Mouse (Mus musculus): Measurements from ENCODE around the gene Dscaml1. TPM values are rescaled to one million over a fixed set of nuclear protein-coding genes. Genes with fewer than 3 reads are reported as not detected.

Gene Dscaml1
- polyA plus RNA-seq, 1 experiment, result 0.47 TPM

DNA sequence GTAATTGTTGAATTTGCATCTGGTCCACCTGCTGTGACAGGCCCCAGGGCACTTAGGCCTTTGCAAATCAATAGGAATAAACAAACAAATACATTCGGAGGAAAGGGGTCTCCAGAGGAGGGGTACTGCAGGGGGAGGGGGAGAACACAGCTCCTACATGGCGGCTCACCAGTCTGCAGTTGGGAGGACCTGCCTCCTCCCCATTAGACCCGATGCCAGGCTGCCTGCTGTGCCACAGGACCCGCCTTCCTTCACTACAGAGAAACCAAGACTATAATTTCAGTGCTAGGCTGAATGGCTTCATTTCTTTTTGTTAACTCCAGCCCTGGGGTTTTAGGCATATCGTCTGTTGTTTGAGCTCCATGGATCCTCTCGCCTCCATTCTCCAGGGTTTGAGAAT lies 123.8 kb downstream of the Dscaml1 start:
- no peak for DNase-seq (ENCODE audit: low read depth, low spot score)
- 66% methylated on average over 6 of the region's 6 CpGs for WGBS

- 72% methylated on average over 4 of the region's 4 CpGs for WGBS
Observed at GRCm38 (mm10) chr9:45550662-45551061, 124.2 kb downstream of the Dscaml1 start.

DNA sequence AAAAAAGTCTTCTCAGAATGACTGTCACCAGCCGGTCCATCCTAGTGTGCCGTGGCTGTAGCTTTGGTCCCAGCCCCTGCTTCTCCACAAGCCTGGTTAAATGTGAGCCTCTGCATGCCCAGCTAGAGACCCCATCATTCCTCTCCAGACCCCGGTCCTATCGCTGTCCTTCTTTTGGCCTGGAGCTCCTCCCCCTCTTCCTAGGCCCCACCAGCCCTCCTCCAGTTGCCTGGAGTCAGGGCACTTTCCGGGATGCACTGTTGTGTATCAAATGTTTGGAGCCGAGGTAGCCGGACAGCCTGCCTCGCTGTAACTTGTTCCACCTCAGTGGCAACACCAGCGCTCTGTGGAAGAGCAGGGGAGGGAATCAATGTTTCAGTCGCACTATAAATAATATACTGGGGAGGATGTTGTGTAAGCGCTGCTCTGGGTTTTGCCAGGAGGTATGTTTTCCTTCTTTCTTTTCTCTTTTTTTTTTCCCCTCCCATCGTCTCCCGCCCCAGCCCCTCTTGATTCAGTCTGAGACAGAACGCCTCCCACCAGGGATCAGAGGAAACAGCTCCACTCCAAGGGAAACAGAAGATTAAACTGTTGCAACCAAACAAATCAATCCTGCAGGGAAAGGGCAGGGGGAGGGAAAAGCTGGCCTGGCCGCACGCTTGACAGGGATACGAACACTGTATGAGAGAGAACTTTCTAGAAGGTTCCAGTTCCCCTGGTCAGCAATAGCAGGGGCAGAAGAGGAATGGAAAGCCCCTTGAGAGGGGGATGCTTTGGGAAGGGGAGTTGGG lies 128.8 kb downstream of the Dscaml1 start:
- 36% methylated on average over 17 of the region's 17 CpGs for WGBS
- no peak for DNase-seq (ENCODE audit: low read depth, low spot score)

More at GRCm38 (mm10) chr9:45550662-45551061, 124.2 kb downstream of the Dscaml1 start:
- DNase-seq (ENCODE audit: low read depth, low spot score), result no peak

- no peak for DNase-seq (ENCODE audit: low read depth, low spot score)
- WGBS, result 89% methylated on average over 3 of the region's 3 CpGs
Observed at GRCm38 (mm10) chr9:45556882-45557281, 130.5 kb downstream of the Dscaml1 start.

DNA sequence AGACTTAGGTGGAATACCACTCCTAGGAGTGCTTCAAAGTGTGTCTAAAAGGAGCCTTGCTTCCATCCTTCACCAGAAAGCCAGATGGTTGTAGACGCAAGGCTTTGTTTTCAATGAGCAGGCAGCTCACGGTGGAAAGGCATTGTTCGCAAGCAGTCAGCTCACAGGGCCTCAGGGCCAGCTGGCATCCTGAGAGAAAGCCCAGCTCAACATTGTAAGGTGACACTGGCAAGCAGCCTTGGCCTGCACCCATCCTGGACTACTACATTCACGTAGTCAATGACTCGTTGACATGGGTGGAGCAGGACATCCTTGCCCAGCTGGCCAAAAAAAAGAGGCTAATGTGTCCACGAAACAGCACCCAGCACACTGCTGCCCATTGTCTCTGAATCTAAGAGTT lies 134.6 kb downstream of the Dscaml1 start:
- 63% methylated on average over 6 of the region's 6 CpGs for WGBS
- DNase-seq (ENCODE audit: low read depth, low spot score), result no peak

DNA sequence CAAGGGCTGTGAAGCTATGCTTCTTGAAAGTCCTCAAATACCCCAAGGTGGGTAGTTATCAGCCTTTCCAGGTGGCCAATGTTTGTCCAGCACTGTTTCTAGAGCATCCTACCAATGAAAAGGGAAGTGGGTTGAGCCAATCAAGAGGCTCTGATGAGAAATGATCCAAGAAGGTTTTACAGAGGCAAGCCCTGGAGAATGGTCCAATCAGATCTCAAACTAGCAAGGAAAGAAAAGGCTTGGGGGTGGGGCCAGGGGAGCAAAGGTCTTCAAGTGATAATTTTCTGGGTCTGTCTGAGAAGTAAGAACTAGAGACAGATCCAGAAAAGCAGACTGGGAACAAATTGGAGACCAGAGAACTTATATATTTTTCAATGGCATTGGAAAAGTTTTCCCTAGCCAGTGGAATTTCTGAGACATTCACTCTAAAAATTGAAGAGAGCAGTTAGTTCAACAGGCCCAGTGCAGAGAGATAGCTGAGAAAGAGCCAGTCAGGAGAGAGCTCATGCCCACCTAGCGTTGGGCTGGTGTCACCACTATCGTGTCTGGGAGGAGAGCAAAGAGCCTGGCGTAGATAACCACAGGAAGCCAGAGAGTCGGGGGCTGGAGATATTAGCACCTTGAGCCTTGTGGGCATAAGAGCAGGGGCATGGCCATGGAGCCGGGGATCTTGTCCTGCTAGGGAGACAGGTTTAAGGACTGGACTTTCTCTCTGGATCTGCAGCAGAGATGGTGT lies 140.6 kb downstream of the Dscaml1 start:
- no peak for DNase-seq (ENCODE audit: low read depth, low spot score)
- 73% methylated on average over 5 of the region's 5 CpGs for WGBS

GRCm38 (mm10) chr9:45569680-45570079 lies 143.3 kb downstream of the Dscaml1 start:
- DNase-seq (ENCODE audit: low read depth, low spot score), result no peak
- WGBS, result 54% methylated on average over 3 of the region's 3 CpGs

DNA sequence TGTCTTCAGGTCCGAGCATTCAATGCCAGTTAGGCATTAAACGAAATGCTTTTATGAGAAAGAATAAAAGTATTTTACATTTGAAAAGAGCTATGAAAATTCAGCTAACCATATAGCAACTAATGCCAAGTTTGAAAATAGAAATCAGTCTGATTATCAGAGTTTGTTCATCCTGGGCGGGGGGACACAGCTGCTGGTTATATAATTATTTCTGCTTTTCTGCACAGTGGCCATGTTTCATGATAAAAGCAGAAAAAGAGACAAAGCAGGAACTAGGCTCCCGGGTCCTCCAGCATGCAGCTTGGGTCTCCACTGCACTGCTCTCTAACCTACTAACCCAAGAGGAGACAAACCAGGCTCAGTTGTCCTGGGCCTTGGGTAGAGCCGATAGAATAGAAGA lies 143.9 kb downstream of the Dscaml1 start:
- no peak for DNase-seq (ENCODE audit: low read depth, low spot score)
- 81% methylated on average over 5 of the region's 5 CpGs for WGBS

DNA sequence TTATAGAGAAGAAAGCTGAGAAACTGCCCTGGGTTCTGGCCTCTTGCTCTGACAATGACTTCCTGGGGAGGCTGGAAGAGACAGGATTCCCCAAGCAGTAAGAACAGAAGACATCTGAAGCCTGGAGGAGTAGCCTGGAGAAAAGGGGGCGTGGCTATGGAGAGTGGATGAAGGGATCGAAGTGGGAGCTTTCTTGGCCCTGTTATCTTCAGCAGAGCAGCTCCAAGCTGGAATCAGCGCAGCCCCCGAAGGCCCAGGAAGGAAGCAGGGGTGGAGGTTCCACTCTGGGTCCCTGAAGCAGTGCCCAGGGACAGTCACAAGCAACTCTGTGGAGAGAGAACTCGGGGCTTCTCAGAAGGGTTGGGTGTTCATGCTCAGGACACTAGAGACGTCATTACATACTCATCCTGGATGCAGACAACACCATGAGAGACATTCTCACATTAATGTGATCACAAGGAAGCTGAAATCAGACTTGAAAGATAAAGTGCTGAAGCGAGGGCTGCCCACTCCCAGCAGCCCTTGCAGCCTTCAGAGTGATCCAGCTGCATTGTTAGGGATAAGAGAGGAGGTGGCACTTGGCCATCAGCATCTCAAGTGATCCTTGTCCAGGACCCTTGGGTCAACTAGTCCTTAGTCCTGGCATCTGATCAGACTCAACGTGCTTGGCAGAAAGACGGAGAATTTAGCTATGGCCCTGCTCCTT lies 146.5 kb downstream of the Dscaml1 start:
- no peak for DNase-seq (ENCODE audit: low read depth, low spot score)
- WGBS, result 35% methylated on average over 9 of the region's 9 CpGs

DNA sequence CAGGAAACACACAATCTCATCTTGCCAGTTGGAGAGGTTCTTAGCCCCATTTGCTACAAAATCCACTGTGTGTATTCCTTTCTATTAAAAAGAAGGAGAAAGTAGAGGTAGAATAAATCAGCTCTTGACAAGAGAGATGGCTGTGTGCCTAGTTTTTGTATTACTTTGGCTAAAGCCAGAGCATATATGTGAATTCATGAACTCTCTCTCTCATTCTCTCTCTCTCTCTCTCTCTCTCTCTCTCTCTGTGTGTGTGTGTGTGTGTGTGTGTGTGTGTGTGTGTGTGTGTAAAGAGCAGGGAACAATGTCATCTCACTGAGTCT lies 147.0 kb downstream of the Dscaml1 start:
- DNase-seq (ENCODE audit: low read depth, low spot score), result no peak

GRCm38 (mm10) chr9:45574021-45574420 lies 147.6 kb downstream of the Dscaml1 start:
- WGBS, result 76% methylated on average over 8 of the region's 8 CpGs
- DNase-seq (ENCODE audit: low read depth, low spot score), result no peak

DNA sequence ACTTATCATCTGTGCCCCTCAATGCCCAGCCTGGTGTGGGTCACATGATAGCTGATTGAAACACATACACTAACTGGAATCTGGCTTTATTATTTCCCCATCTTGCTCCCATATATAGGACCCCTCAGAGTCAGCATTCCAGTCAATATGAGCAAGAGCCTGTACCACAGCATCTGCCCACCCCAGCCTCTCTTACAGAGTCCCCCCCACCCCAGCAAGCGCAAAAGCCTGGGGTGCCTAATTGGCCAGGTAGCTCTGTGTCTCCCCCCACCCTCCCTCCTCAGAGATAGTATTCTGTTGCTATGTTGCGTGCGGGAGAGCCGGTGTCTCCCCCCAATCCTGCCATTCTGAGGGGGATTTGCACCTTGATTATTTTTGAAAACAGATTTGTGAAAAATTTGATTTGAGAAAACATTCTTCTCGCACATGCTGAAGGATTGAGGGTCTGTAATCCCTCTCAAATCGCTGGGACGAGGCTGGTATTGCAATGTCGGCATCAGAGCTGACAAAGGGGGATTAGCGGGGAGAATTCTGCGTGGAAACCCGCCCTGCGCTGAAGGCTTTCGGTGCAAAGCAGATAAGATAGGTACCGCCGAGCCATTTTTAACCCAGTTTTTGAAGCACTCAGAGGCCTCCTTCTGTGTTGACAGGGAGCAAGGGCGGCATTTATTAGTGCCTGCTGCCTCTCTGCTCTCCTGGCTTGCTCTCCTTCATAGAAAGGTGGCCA lies 153.8 kb downstream of the Dscaml1 start:
- no peak for DNase-seq (ENCODE audit: low read depth, low spot score)
- WGBS, result 81% methylated on average over 16 of the region's 16 CpGs

DNA sequence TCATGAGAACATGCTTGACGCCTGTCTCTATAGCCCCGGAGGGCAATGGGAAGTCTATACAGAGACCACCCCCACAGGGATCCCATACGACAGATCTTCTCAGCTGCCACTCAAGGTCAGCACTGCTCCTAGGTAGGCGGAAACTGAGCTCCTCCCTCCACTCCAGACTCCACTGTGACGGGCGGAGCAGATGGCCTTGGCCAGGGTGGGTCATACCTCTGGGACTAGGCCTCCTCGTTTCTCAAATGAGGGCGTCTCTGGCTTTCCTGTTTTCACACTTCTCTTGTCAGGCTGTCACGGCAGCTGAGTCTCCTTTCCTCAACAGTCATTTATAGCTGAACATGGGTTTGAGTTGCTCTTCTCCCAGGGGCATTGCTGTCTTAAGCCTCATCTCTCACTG lies 160.0 kb downstream of the Dscaml1 start:
- DNase-seq (ENCODE audit: low read depth, low spot score), result no peak
- 43% methylated on average over 9 of the region's 9 CpGs for WGBS

GRCm38 (mm10) chr9:45587704-45588103 lies 161.3 kb downstream of the Dscaml1 start:
- 89% methylated on average over 7 of the region's 7 CpGs for WGBS
- DNase-seq (ENCODE audit: low read depth, low spot score), result no peak

DNA sequence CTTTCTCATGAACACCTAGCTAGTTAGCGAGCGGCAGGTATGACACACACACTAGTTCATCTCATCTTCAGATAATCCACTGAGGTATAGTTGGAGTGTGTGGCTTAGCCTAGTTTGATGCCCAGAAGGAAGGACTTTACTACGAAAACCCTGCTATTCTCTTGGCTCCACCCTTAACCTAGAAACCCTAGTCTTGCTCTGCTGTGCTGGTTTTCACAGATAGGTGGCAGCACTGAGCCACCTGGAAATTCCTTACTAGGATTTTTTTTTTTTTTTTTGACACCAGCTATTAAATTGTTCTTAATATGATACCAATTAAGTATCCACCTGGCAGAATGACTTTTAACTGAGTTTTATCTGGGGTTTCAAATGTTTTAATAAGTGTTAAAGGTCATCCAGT lies 163.4 kb downstream of the Dscaml1 start:
- peak; percentile 13 for DNase-seq (ENCODE audit: low read depth, low spot score)
- WGBS, result 69% methylated on average over 3 of the region's 3 CpGs

DNA sequence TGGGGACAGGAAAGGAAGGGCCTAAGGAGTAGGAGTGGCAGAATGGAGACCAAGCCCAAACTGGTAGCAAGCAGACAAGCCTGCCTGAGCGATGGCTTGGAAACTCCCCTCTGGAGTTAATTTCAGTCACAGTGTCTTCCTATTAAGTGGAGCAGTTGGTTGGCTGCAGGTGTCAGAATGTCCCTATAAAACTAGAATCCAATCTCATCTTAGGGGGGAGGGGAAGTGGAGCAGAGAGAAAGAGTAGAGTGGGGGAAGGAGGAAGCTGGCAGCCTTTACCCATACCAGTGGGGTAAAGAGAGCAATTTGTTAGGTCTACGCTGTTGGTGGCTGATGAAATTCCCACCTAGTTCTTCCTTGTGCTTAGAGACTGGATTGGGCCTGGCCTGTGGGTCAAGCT lies 164.6 kb downstream of the Dscaml1 start:
- no peak for DNase-seq (ENCODE audit: low read depth, low spot score)
- WGBS, result 68% methylated on average over 2 of the region's 2 CpGs

GRCm38 (mm10) chr9:45592374-45592773 lies 165.9 kb downstream of the Dscaml1 start:
- 71% methylated on average over 9 of the region's 9 CpGs for WGBS
- no peak for DNase-seq (ENCODE audit: low read depth, low spot score)

- WGBS, result 59% methylated on average over 5 of the region's 5 CpGs
- no peak for DNase-seq (ENCODE audit: low read depth, low spot score)
Observed at GRCm38 (mm10) chr9:45598117-45598516, 171.7 kb downstream of the Dscaml1 start.

- WGBS, result 50% methylated on average over 4 of the region's 4 CpGs
- no peak for DNase-seq (ENCODE audit: low read depth, low spot score)
Observed at GRCm38 (mm10) chr9:45599377-45599776, 172.9 kb downstream of the Dscaml1 start.

DNA sequence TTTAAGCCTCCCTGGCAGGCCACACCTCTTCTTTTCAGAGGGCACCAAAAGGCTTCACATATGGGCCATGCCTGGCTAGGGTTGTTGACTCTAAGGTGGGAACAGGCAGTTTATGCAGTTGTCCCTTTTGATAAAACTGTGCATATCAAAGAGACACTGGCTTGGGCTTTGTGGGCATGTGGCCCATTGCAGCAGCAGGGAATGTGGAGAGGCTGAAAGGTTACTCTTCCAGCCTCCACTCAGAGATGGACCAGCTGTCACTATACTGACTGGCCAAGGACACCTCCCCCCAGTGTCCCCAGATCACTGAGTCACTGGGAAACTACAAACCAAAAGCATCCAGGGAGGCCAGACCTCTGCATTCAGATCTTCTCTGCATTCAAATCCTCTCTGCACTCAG lies 180.9 kb downstream of the Dscaml1 start:
- no peak for DNase-seq (ENCODE audit: low read depth, low spot score)
